Mouse (Mus musculus): ENCODE measurements around the gene Txlng. TPM values are rescaled to one million over a fixed set of nuclear protein-coding genes. Genes with fewer than 3 reads are reported as not detected.
A peak's percentile ranks its signal among the peaks of the same experiment; 100 is the strongest.

Txlng gene
- 8.6 and 10.0 TPM in 2 replicates for polyA plus RNA-seq (2015; fragmentation: Nextera tagmentation; extraction: Ambion mirVana)

GRCm38 (mm10) chrX:162829203-162829708 is at the start of gene Txlng:
Gene Txlng (minus strand): TSS chrX:162829454.
- Histone ChIP-seq H3K27me3 (no peaks in the 10 kb centered on the region), H3K9ac (peak within 1 kb of the TSS; percentile 77), H3K36me3 (no peaks in the 10 kb centered on the region), H3K4me1 (replicated peaks) (peaks cover 14% of the 10 kb centered on the region; the same call in 1 of the 2 replicates), H3K27ac (peak within 1 kb of the TSS; percentile 74), H3K9me3 (replicated peaks) (no peaks in the 10 kb centered on the region), H3K4me2 (peak within 1 kb of the TSS; percentile 85), H3K4me3 (replicated peaks) (peak within 1 kb of the TSS; percentile 71)
- 8% methylated on average over 37 of the region's 37 CpGs for WGBS (ENCODE audit: insufficient replicate concordance)
- DNase-seq, result peak; percentile 95
- ATAC-seq (ENCODE audit: low read depth), result peak; percentile 99

DNA sequence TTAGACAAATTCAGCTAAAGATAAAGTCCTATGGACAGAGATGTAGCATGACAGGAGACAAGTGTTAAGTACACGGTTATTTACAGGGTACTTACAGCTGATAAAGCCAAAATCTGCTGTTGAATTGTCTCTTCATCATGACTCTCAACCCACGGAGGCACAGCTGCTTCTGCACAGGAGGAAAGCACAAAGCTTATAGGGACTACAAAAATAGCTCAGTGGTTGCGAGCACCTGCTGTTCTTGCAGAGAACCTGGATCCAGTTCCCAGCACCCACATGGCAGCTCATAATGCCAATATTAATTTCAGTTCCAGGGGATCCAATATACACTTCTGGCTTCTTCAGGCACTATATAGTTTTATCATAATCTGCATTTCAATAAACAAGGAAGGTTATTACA is 49.0 kb upstream of the Txlng start:
- H3K9ac ChIP-seq, result no peak overlapping the region
- H3K36me3 ChIP-seq, result no peaks in the 10 kb centered on the region
- WGBS (ENCODE audit: insufficient replicate concordance), result 59% methylated on average over 3 of the region's 3 CpGs

GRCm38 (mm10) chrX:162873761-162874160 is 44.5 kb upstream of the Txlng start:
- H3K9me3 ChIP-seq (replicated peaks), result no peaks in the 10 kb centered on the region
- no peaks in the 10 kb centered on the region for H3K4me1 ChIP-seq (replicated peaks)
- DNase-seq, result no peak
- no peaks in the 10 kb centered on the region for H3K27me3 ChIP-seq
- 88% methylated on average over 2 of the region's 2 CpGs for WGBS (ENCODE audit: insufficient replicate concordance)
- no peak overlapping the region for H3K27ac ChIP-seq
- H3K36me3 ChIP-seq, result peaks cover 4% of the 10 kb centered on the region; the same call in 1 of the 2 replicates
- no peak overlapping the region for H3K4me3 ChIP-seq (replicated peaks)
- H3K4me2 ChIP-seq, result no peak overlapping the region
- no peak for ATAC-seq (ENCODE audit: low read depth)
- no peak overlapping the region for H3K9ac ChIP-seq

More for the DNA sequence above, 49.0 kb upstream of the Txlng start:
- H3K27me3 ChIP-seq, result no peaks in the 10 kb centered on the region
- no peak overlapping the region for H3K27ac ChIP-seq
- no peak for DNase-seq
- H3K4me1 ChIP-seq (replicated peaks), result no peaks in the 10 kb centered on the region
- no peak for ATAC-seq (ENCODE audit: low read depth)
- H3K4me3 ChIP-seq (replicated peaks), result no peak overlapping the region
- no peaks in the 10 kb centered on the region for H3K9me3 ChIP-seq (replicated peaks)
- no peak overlapping the region for H3K4me2 ChIP-seq

DNA sequence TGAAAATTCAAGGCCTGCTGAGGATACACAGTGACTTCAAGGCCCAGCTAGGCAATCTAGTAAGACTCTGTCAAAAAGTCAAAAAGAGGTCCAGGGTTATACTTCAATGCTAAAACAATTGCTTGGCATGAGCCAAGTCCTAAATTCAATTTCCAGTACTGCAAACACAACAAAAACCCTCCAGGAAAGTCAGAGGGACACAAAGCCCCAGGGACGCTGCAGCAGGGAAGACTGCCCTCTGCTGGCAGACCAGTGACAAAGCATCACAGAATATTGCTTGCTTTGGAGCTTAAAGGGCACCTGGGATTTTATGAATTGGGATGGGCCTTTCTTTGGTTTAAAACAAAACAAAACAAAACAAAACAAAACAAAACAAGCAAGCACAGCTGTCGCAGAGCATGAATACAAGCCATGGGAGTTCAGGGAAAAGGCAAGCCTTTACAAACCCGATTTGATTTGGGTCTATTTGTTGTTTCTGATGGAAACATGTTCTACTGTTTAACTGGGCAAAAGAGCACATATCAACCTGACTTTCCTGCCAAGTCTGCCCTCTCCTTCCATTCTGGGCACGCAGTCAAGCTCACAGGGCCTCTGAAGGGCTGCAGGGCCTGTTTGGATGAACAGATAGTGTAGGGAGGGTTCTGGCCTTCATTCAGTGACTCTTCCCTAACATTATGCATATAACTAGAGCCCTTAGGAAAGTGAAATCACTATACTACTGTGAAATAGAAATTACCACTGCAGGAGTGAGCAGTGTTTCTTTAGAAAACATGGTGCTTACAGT is 42.7 kb upstream of the Txlng start:
- Histone ChIP-seq H3K9me3 (replicated peaks) (no peaks in the 10 kb centered on the region), H3K36me3 (peaks cover 4% of the 10 kb centered on the region; the same call in 1 of the 2 replicates), H3K9ac (no peak overlapping the region), H3K27ac (no peak overlapping the region), H3K4me1 (replicated peaks) (no peaks in the 10 kb centered on the region), H3K27me3 (no peaks in the 10 kb centered on the region), H3K4me2 (no peak overlapping the region), H3K4me3 (replicated peaks) (no peak overlapping the region)
- WGBS (ENCODE audit: insufficient replicate concordance), result 29% methylated on average over 4 of the region's 4 CpGs
- DNase-seq (no peak), ATAC-seq (ENCODE audit: low read depth) (no peak)

- peaks cover 4% of the 10 kb centered on the region; the same call in 1 of the 2 replicates for H3K36me3 ChIP-seq
- 51% methylated on average over 3 of the region's 3 CpGs for WGBS (ENCODE audit: insufficient replicate concordance)
- no peak for DNase-seq
- H3K4me1 ChIP-seq (replicated peaks), result no peaks in the 10 kb centered on the region
- no peak overlapping the region for H3K27ac ChIP-seq
- no peak overlapping the region for H3K4me2 ChIP-seq
- no peaks in the 10 kb centered on the region for H3K9me3 ChIP-seq (replicated peaks)
- H3K4me3 ChIP-seq (replicated peaks), result no peak overlapping the region
- no peak overlapping the region for H3K9ac ChIP-seq
- no peak for ATAC-seq (ENCODE audit: low read depth)
- no peaks in the 10 kb centered on the region for H3K27me3 ChIP-seq
Measured at GRCm38 (mm10) chrX:162868294-162868965, 39.2 kb upstream of the Txlng start.

GRCm38 (mm10) chrX:162848682-162849081 is 19.4 kb upstream of the Txlng start:
- Histone ChIP-seq H3K4me2 (no peak overlapping the region), H3K36me3 (no peaks in the 10 kb centered on the region), H3K4me1 (replicated peaks) (no peaks in the 10 kb centered on the region), H3K27ac (no peak overlapping the region), H3K9me3 (replicated peaks) (no peaks in the 10 kb centered on the region), H3K9ac (no peak overlapping the region), H3K4me3 (replicated peaks) (no peak overlapping the region), H3K27me3 (no peaks in the 10 kb centered on the region)
- 91% methylated on average over 1 of the region's 1 CpGs for WGBS (ENCODE audit: insufficient replicate concordance)
- ATAC-seq (ENCODE audit: low read depth) (no peak), DNase-seq (no peak)

DNA sequence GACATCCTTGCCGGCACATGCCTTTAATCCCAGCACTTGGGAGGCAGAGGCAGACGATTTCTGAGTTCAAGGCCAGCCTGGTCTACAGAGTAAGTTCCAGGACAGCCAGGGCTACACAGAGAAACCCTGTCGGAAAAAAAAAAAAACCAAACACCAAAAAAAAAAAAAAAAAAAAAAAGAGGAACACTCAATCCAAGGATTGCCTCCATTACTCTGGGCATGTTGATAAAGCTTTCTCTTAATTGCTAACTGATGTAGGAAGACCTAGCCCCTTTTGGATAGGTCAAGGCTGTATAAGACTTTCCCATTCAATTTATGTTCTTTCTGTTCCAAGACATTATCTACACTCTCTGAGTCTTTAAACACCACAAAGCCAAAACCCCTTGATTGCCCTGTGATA is 16.3 kb upstream of the Txlng start:
- Histone ChIP-seq H3K27ac (no peak overlapping the region), H3K36me3 (no peaks in the 10 kb centered on the region), H3K27me3 (no peaks in the 10 kb centered on the region), H3K4me3 (replicated peaks) (no peak overlapping the region), H3K9ac (no peak overlapping the region), H3K4me1 (replicated peaks) (no peaks in the 10 kb centered on the region), H3K4me2 (no peak overlapping the region), H3K9me3 (replicated peaks) (no peaks in the 10 kb centered on the region)
- WGBS (ENCODE audit: insufficient replicate concordance), result 63% methylated on average over 3 of the region's 3 CpGs
- DNase-seq, result no peak
- ATAC-seq (ENCODE audit: low read depth), result no peak

DNA sequence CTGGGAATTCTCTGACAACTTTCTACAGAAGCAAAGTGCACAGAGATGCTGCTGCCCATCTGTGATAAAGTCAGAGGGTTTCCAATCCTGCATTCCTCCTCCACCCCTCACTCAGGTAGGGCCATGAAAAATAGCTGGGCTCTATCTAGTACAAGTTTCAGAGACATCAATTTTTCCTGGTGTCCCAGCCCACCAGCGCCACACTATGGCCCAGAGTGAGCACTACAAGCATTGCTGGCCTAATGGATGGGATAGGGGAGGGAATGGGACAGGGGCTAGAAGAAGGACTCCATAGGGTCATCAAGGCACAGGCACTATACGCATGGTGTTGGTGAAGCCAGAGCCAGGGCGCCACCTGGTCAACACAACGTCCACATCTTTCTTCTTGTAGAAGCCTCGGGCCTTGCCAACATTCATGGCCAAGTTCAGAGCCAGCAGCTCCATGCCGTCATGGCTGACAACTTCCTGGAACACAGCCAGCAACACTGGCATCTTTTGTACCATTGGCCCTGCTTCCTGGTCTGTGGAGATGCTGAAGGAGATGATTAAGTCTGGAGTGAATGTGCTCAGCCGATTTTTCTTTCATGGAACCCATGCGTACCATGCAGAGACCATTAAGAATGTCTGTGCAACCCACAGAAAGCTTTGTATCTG is 15.3 kb upstream of the Txlng start:
- Histone ChIP-seq H3K9ac (no peak overlapping the region), H3K36me3 (no peaks in the 10 kb centered on the region), H3K4me1 (replicated peaks) (no peaks in the 10 kb centered on the region), H3K27me3 (no peaks in the 10 kb centered on the region), H3K4me2 (no peak overlapping the region), H3K4me3 (replicated peaks) (no peak overlapping the region), H3K27ac (no peak overlapping the region), H3K9me3 (replicated peaks) (no peaks in the 10 kb centered on the region)
- no peak for DNase-seq
- 67% methylated on average over 8 of the region's 8 CpGs for WGBS (ENCODE audit: insufficient replicate concordance)
- no peak for ATAC-seq (ENCODE audit: low read depth)

DNA sequence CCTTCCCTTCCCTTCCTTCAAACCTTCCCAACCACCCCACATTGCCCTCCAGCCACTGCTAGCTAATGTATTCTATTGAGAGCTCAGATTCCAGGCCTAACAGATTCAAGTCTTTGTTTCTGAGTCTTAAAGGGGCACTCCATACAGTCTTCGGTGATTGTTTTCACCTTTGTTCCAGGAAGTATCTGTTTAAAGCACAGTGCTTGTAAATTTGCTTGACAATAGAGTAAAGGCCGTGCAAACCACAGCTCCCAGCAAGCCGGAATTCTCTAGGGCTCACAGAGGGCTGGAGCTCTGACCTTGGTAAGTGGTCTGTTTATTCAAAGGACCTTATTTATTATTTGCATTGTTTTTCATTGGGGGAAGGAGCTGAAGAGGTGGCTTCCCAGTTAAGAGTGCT is 2.8 kb upstream of the Txlng start:
- H3K36me3 ChIP-seq, result no peaks in the 10 kb centered on the region
- H3K9me3 ChIP-seq (replicated peaks), result no peaks in the 10 kb centered on the region
- DNase-seq (no peak), ATAC-seq (ENCODE audit: low read depth) (no peak)
- H3K9ac ChIP-seq, result no peak overlapping the region
- no peak overlapping the region for H3K27ac ChIP-seq
- H3K4me2 ChIP-seq, result no peak overlapping the region
- WGBS (ENCODE audit: insufficient replicate concordance), result 59% methylated on average over 3 of the region's 3 CpGs
- no peak overlapping the region for H3K4me3 ChIP-seq (replicated peaks)
- H3K27me3 ChIP-seq, result no peaks in the 10 kb centered on the region
- peaks cover 14% of the 10 kb centered on the region; the same call in 1 of the 2 replicates for H3K4me1 ChIP-seq (replicated peaks)

DNA sequence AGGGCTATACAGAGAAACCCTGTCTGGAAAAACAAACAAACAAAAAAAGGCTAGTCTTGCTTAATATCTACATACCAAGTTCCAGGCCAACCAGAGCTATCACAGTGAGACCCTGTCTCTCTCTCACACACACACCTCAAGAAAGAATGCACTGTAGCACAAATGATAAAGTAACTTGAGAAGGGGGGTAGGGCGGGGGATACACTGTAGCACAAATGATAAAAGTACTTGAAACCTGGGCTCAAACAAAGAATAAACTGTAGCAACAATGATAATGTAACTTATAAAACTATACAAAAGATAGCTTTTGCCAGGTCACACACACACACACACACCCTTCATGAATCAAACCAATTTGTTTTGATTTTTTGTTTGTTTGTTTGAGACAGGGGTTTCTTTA is 2.3 kb upstream of the Txlng start:
- WGBS (ENCODE audit: insufficient replicate concordance), result 38% methylated on average over 1 of the region's 1 CpGs
- no peak for DNase-seq
- Histone ChIP-seq H3K4me1 (replicated peaks) (peaks cover 14% of the 10 kb centered on the region; the same call in 1 of the 2 replicates), H3K4me3 (replicated peaks) (no peak overlapping the region), H3K9ac (no peak overlapping the region), H3K9me3 (replicated peaks) (no peaks in the 10 kb centered on the region), H3K27ac (no peak overlapping the region), H3K4me2 (no peak overlapping the region), H3K36me3 (no peaks in the 10 kb centered on the region), H3K27me3 (no peaks in the 10 kb centered on the region)
- no peak for ATAC-seq (ENCODE audit: low read depth)

DNA sequence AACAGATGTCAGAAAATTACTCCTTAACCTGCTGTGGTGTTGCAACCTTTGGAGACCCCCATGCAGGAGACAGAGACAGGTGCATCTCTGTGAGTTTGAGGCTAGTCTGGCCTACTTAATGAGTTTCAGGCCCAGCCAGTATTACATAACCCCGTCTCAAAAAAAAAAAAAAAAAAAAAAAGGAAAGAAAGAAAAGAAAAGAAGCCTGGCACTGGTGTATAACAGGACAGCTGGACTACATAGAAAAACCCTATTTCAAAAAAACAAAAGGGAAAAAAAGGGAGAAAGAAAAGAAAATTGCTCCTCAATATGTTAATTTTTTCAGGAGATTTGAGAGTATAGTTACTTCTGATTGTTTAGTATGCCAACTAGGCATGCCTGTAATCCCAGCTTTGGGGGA is 1.8 kb upstream of the Txlng start:
- peaks cover 14% of the 10 kb centered on the region; the same call in 1 of the 2 replicates for H3K4me1 ChIP-seq (replicated peaks)
- no peak overlapping the region for H3K4me3 ChIP-seq (replicated peaks)
- H3K9me3 ChIP-seq (replicated peaks), result no peaks in the 10 kb centered on the region
- ATAC-seq (ENCODE audit: low read depth) (no peak), DNase-seq (no peak)
- H3K27me3 ChIP-seq, result no peaks in the 10 kb centered on the region
- no peak overlapping the region for H3K9ac ChIP-seq
- H3K27ac ChIP-seq, result no peak overlapping the region
- no peak overlapping the region for H3K4me2 ChIP-seq
- no peaks in the 10 kb centered on the region for H3K36me3 ChIP-seq
- WGBS (ENCODE audit: insufficient replicate concordance), result 22% methylated on average over 1 of the region's 1 CpGs

Measured in liver, embryonic 13.5 days (tissue).